Mouse (Mus musculus): ENCODE measurements at regions not wholly inside any gene's neighbourhood (a gene's known extent, or its start where the extent isn't known, plus 50 kb on each side); places are given as distances from the start of the nearest gene placed in this dataset.

- H3K4me3 ChIP-seq (replicated peaks; ENCODE audit: low read length) = no peak overlapping the region
- no peak for TF ChIP-seq NANOG (IDR thresholded peaks at IDR 0.05; ENCODE audit: borderline replicate concordance, low read length)
- no peak for TF ChIP-seq CTCF (conservative IDR thresholded peaks at IDR 0.05; ENCODE audit: low read length)
- TF ChIP-seq POU5F1 (IDR thresholded peaks at IDR 0.05; ENCODE audit: borderline replicate concordance, low read length) = no peak
- peaks cover 29% of the 10 kb centered on the region for H3K4me1 ChIP-seq (replicated peaks; ENCODE audit: low read depth, low read length)
- H3K27me3 ChIP-seq (ENCODE audit: insufficient read depth, low read length) = peaks cover 60% of the 10 kb centered on the region
- no peaks in the 10 kb centered on the region for H3K9me3 ChIP-seq (ENCODE audit: low read length)
- H3K36me3 ChIP-seq (ENCODE audit: insufficient read depth, low read length) = no peaks in the 10 kb centered on the region
These were observed 203.8 kb downstream of the Bcl11a start for GRCm38 (mm10) chr11:24281628-24282027.

GRCm38 (mm10) chr11:24282556-24282955 lies 204.7 kb downstream of the Bcl11a start:
- H3K36me3 ChIP-seq (ENCODE audit: insufficient read depth, low read length) = no peaks in the 10 kb centered on the region
- peaks cover 62% of the 10 kb centered on the region for H3K27me3 ChIP-seq (ENCODE audit: insufficient read depth, low read length)
- H3K4me3 ChIP-seq (replicated peaks; ENCODE audit: low read length) = peak overlapping the region; percentile 57
- no peaks in the 10 kb centered on the region for H3K9me3 ChIP-seq (ENCODE audit: low read length)
- peaks cover 38% of the 10 kb centered on the region for H3K4me1 ChIP-seq (replicated peaks; ENCODE audit: low read depth, low read length)
- TF ChIP-seq CTCF (conservative IDR thresholded peaks at IDR 0.05; ENCODE audit: low read length) (no peak), POU5F1 (IDR thresholded peaks at IDR 0.05; ENCODE audit: borderline replicate concordance, low read length) (no peak), NANOG (IDR thresholded peaks at IDR 0.05; ENCODE audit: borderline replicate concordance, low read length) (no peak)

GRCm38 (mm10) chr11:24286129-24287108 lies 208.6 kb downstream of the Bcl11a start:
- Histone ChIP-seq H3K36me3 (ENCODE audit: insufficient read depth, low read length) (no peaks in the 10 kb centered on the region), H3K4me3 (replicated peaks; ENCODE audit: low read length) (no peak overlapping the region), H3K9me3 (ENCODE audit: low read length) (no peaks in the 10 kb centered on the region), H3K27me3 (ENCODE audit: insufficient read depth, low read length) (peaks cover 63% of the 10 kb centered on the region), H3K4me1 (replicated peaks; ENCODE audit: low read depth, low read length) (peaks cover 34% of the 10 kb centered on the region)
- TF ChIP-seq NANOG (IDR thresholded peaks at IDR 0.05; ENCODE audit: borderline replicate concordance, low read length) (no peak), POU5F1 (IDR thresholded peaks at IDR 0.05; ENCODE audit: borderline replicate concordance, low read length) (no peak), CTCF (conservative IDR thresholded peaks at IDR 0.05; ENCODE audit: low read length) (no peak)

- H3K4me3 ChIP-seq (replicated peaks; ENCODE audit: low read length) = no peak overlapping the region
- H3K4me1 ChIP-seq (replicated peaks; ENCODE audit: low read depth, low read length) = no peaks in the 10 kb centered on the region
- no peaks in the 10 kb centered on the region for H3K9me3 ChIP-seq (ENCODE audit: low read length)
- no peak for TF ChIP-seq CTCF (conservative IDR thresholded peaks at IDR 0.05; ENCODE audit: low read length)
- TF ChIP-seq NANOG (IDR thresholded peaks at IDR 0.05; ENCODE audit: borderline replicate concordance, low read length) = no peak
- TF ChIP-seq POU5F1 (IDR thresholded peaks at IDR 0.05; ENCODE audit: borderline replicate concordance, low read length) = no peak
- H3K27me3 ChIP-seq (ENCODE audit: insufficient read depth, low read length) = peaks cover 43% of the 10 kb centered on the region
- H3K36me3 ChIP-seq (ENCODE audit: insufficient read depth, low read length) = no peaks in the 10 kb centered on the region
These were observed 215.4 kb downstream of the Bcl11a start for GRCm38 (mm10) chr11:24293209-24293608.

- Histone ChIP-seq H3K27me3 (ENCODE audit: insufficient read depth, low read length) (peaks cover 48% of the 10 kb centered on the region), H3K4me1 (replicated peaks; ENCODE audit: low read depth, low read length) (no peaks in the 10 kb centered on the region), H3K9me3 (ENCODE audit: low read length) (no peaks in the 10 kb centered on the region), H3K36me3 (ENCODE audit: insufficient read depth, low read length) (no peaks in the 10 kb centered on the region), H3K4me3 (replicated peaks; ENCODE audit: low read length) (no peak overlapping the region)
- TF ChIP-seq NANOG (IDR thresholded peaks at IDR 0.05; ENCODE audit: borderline replicate concordance, low read length) (no peak), POU5F1 (IDR thresholded peaks at IDR 0.05; ENCODE audit: borderline replicate concordance, low read length) (no peak), CTCF (conservative IDR thresholded peaks at IDR 0.05; ENCODE audit: low read length) (no peak)
These were observed 216.1 kb downstream of the Bcl11a start for GRCm38 (mm10) chr11:24293860-24294531.

- Histone ChIP-seq H3K4me1 (replicated peaks; ENCODE audit: low read depth, low read length) (no peaks in the 10 kb centered on the region), H3K27me3 (ENCODE audit: insufficient read depth, low read length) (peaks cover 47% of the 10 kb centered on the region), H3K9me3 (ENCODE audit: low read length) (no peaks in the 10 kb centered on the region), H3K4me3 (replicated peaks; ENCODE audit: low read length) (no peak overlapping the region), H3K36me3 (ENCODE audit: insufficient read depth, low read length) (no peaks in the 10 kb centered on the region)
- TF ChIP-seq CTCF (conservative IDR thresholded peaks at IDR 0.05; ENCODE audit: low read length) (no peak), NANOG (IDR thresholded peaks at IDR 0.05; ENCODE audit: borderline replicate concordance, low read length) (no peak), POU5F1 (IDR thresholded peaks at IDR 0.05; ENCODE audit: borderline replicate concordance, low read length) (no peak)
These were observed 219.2 kb downstream of the Bcl11a start for GRCm38 (mm10) chr11:24296893-24297624.

GRCm38 (mm10) chr11:24297763-24298162 lies 219.9 kb downstream of the Bcl11a start:
- TF ChIP-seq POU5F1 (IDR thresholded peaks at IDR 0.05; ENCODE audit: borderline replicate concordance, low read length) (no peak), NANOG (IDR thresholded peaks at IDR 0.05; ENCODE audit: borderline replicate concordance, low read length) (no peak), CTCF (conservative IDR thresholded peaks at IDR 0.05; ENCODE audit: low read length) (no peak)
- H3K4me1 ChIP-seq (replicated peaks; ENCODE audit: low read depth, low read length) = no peaks in the 10 kb centered on the region
- H3K27me3 ChIP-seq (ENCODE audit: insufficient read depth, low read length) = peaks cover 52% of the 10 kb centered on the region
- no peaks in the 10 kb centered on the region for H3K9me3 ChIP-seq (ENCODE audit: low read length)
- no peak overlapping the region for H3K4me3 ChIP-seq (replicated peaks; ENCODE audit: low read length)
- no peaks in the 10 kb centered on the region for H3K36me3 ChIP-seq (ENCODE audit: insufficient read depth, low read length)

- TF ChIP-seq CTCF (conservative IDR thresholded peaks at IDR 0.05; ENCODE audit: low read length) (no peak), POU5F1 (IDR thresholded peaks at IDR 0.05; ENCODE audit: borderline replicate concordance, low read length) (no peak), NANOG (IDR thresholded peaks at IDR 0.05; ENCODE audit: borderline replicate concordance, low read length) (no peak)
- no peaks in the 10 kb centered on the region for H3K9me3 ChIP-seq (ENCODE audit: low read length)
- H3K36me3 ChIP-seq (ENCODE audit: insufficient read depth, low read length) = no peaks in the 10 kb centered on the region
- peaks cover 58% of the 10 kb centered on the region for H3K27me3 ChIP-seq (ENCODE audit: insufficient read depth, low read length)
- H3K4me3 ChIP-seq (replicated peaks; ENCODE audit: low read length) = no peak overlapping the region
- peaks cover 6% of the 10 kb centered on the region for H3K4me1 ChIP-seq (replicated peaks; ENCODE audit: low read depth, low read length)
These were observed 222.5 kb downstream of the Bcl11a start for GRCm38 (mm10) chr11:24300351-24300750.

Measured in E14TG2a.4 (cell line).